Mouse (Mus musculus) regulatory T cell (primary cell): ENCODE results near the gene Tas2r137.

Source experiments
- in situ Hi-C: fragments of 300-600 bp; cut with MboI, MseI; formaldehyde crosslinking; loops from one replicate; pipeline ENCODE4 v1.15.1; 2025; ENCODE audit warnings: high pct_unique_total_duplicates

Tas2r137 gene

GRCm38 (mm10) chr6:40490933-40491332, at the start of gene Tas2r137:
Tas2r137 (plus strand) TSS chr6:40491233.
- in situ Hi-C loops: no loop called here

- in situ Hi-C loops: no loop called here
Observed at GRCm38 (mm10) chr6:40441276-40441675, 49.8 kb upstream of the Tas2r137 start.

GRCm38 (mm10) chr6:40441755-40442154, 49.3 kb upstream of the Tas2r137 start:
- in situ Hi-C loops: no loop called here

- in situ Hi-C loops: no loop called here
Observed at GRCm38 (mm10) chr6:40443281-40443928, 47.6 kb upstream of the Tas2r137 start.

- in situ Hi-C loops: no loop called here
Observed at GRCm38 (mm10) chr6:40448626-40449025, 42.4 kb upstream of the Tas2r137 start.

GRCm38 (mm10) chr6:40454436-40455041, 36.5 kb upstream of the Tas2r137 start:
- in situ Hi-C loops: loop anchor here (10.0 to 25.0 kb wide), 2 partner anchors 140 to 1108 kb away; no protein-coding TSS in a partner anchor

GRCm38 (mm10) chr6:40465710-40466109, 25.3 kb upstream of the Tas2r137 start:
- in situ Hi-C loops: loop anchor here (25.0 kb wide), 1 partner anchor 1097 kb away; no protein-coding TSS in a partner anchor

- in situ Hi-C loops: loop anchor here (5.0 to 25.0 kb wide), 2 partner anchors 144 to 1091 kb away; partner anchors contain the start of gene Agk
Observed at GRCm38 (mm10) chr6:40470916-40471719, 19.9 kb upstream of the Tas2r137 start, which contains the start of gene Ssbp1. Ssbp1 (plus strand) TSS chr6:40471352.

GRCm38 (mm10) chr6:40471720-40472010, 19.4 kb upstream of the Tas2r137 start:
- in situ Hi-C loops: loop anchor here (5.0 to 25.0 kb wide), 2 partner anchors 144 to 1091 kb away; partner anchors contain the start of gene Agk

- in situ Hi-C loops: no loop called here
Observed at GRCm38 (mm10) chr6:40476132-40476531, 14.9 kb upstream of the Tas2r137 start.

- in situ Hi-C loops: loop anchor here (10.0 kb wide), 1 partner anchor 205 kb away; no protein-coding TSS in a partner anchor
Observed at GRCm38 (mm10) chr6:40479705-40480104, 11.3 kb upstream of the Tas2r137 start.

- in situ Hi-C loops: loop anchor here (10.0 kb wide), 1 partner anchor 202 kb away; no protein-coding TSS in a partner anchor
Observed at GRCm38 (mm10) chr6:40482318-40482717, 8.7 kb upstream of the Tas2r137 start.

- in situ Hi-C loops: no loop called here
Observed at GRCm38 (mm10) chr6:40493229-40493628, 2.2 kb downstream of the Tas2r137 start, which contains the start of gene Tas2r108. Tas2r108 (plus strand) TSS chr6:40493529.

GRCm38 (mm10) chr6:40519408-40519807, 28.4 kb downstream of the Tas2r137 start, which contains the start of gene Prss37:
Prss37 (minus strand) TSS chr6:40519508.
- in situ Hi-C loops: no loop called here
